Mouse (Mus musculus) kidney, postnatal 0 days (tissue): ENCODE measurements around the gene Fgfr2. TPM values are rescaled to one million over a fixed set of nuclear protein-coding genes. Genes with fewer than 3 reads are reported as not detected.

Experiments
- ATAC-seq: fragments of 200-750 bp; cut with Nextera tagmentation; replicated peaks from 2 replicates; pipeline ENCODE4 v1.8.0; 2017; ENCODE audit warnings: low read depth, moderate number of reproducible peaks, moderate TSS enrichment, moderate library complexity; ENCODE audit not compliant: low FRiP score
- DNase-seq: peaks from one replicate; pipeline ENCODE4 v3.0.0-alpha.2; 2016; ENCODE audit warnings: low spot score
- H3K27ac ChIP-seq: fragments of 300-500 bp; sonication (generic); 2 replicates; pipeline ENCODE4 v1.5.1; 2014; ENCODE audit warnings: mild to moderate bottlenecking
- H3K27me3 ChIP-seq: fragments of 300-500 bp; sonication (generic); 2 replicates; pipeline ENCODE4 v1.6.1; 2014; ENCODE audit warnings: low read length, mixed read lengths; ENCODE audit not compliant: insufficient read depth
- H3K36me3 ChIP-seq: fragments of 300-500 bp; sonication (generic); 2 replicates; pipeline ENCODE4 v1.6.1; 2014; ENCODE audit warnings: low read length, mixed read lengths; ENCODE audit not compliant: insufficient read depth
- H3K4me1 ChIP-seq: fragments of 300-500 bp; sonication (generic); replicated peaks from 2 replicates; pipeline ENCODE4 v1.6.1; 2014; ENCODE audit warnings: antibody characterized with exemption, low read length, mixed read lengths; ENCODE audit not compliant: insufficient read depth
- H3K4me2 ChIP-seq: fragments of 300-500 bp; sonication (generic); 2 replicates; pipeline ENCODE4 v1.6.1; 2014; ENCODE audit warnings: mild to moderate bottlenecking, low read length, moderate library complexity, mixed read lengths
- H3K4me3 ChIP-seq: fragments of 300-500 bp; sonication (generic); replicated peaks from 2 replicates; pipeline ENCODE4 v1.5.1; 2014; ENCODE audit warnings: low read depth, low read length
- H3K9ac ChIP-seq: fragments of 300-500 bp; sonication (generic); 2 replicates; pipeline ENCODE4 v1.6.1; 2014; ENCODE audit warnings: low read depth, low read length
- H3K9me3 ChIP-seq: fragments of 300-500 bp; sonication (generic); replicated peaks from 2 replicates; pipeline ENCODE4 v1.6.1; 2016; ENCODE audit warnings: low read length, inconsistent platforms, mixed read lengths
- CTCF ChIP-seq: IDR thresholded peaks from 2 replicates; pipeline ENCODE4 v1.5.1; 2016; ENCODE audit warnings: antibody characterized with exemption, low read depth, mild to moderate bottlenecking, moderate library complexity
- WGBS: fragments of 180-500 bp; shearing (Covaris S2); extraction: QIAGEN DNeasy Blood & Tissue Kit; methylation state at CpG from one replicate; pipeline ENCODE4 v1.1.7; 2014; 5-methylcytosine and 5-hydroxymethylcytosine counted together
- polyA plus RNA-seq: library from polyadenylated mRNA; unstranded; fragments of >200 nt; fragmentation: Nextera tagmentation; extraction: Ambion mirVana; gene quantifications from 2 replicates; pipeline ENCODE4 v1.2.1, GENCODE M21; 2015

Gene Fgfr2
- polyA plus RNA-seq, 1 experiment from 2014 or later: 79.8 TPM

- H3K9ac ChIP-seq: no peak overlapping the region
- ATAC-seq (no peak), DNase-seq (no peak)
- H3K4me3 ChIP-seq: no peak overlapping the region
- H3K9me3 ChIP-seq: no peaks in the 10 kb centered on the region
- WGBS: 65% methylated on average over 3 of the region's 3 CpGs
- H3K36me3 ChIP-seq: peaks cover 7% of the 10 kb centered on the region; the same call in 1 of the 2 replicates
- H3K27me3 ChIP-seq: no peaks in the 10 kb centered on the region
- no peak for TF ChIP-seq CTCF
- H3K4me2 ChIP-seq: no peak overlapping the region
- H3K4me1 ChIP-seq: peaks cover 29% of the 10 kb centered on the region; the same call in 1 of the 2 replicates
- H3K27ac ChIP-seq: no peak overlapping the region
These were observed 75.0 kb downstream of the Fgfr2 start for GRCm38 (mm10) chr7:133048085-133048630.

- WGBS: 78% methylated on average over 4 of the region's 4 CpGs
- no peak overlapping the region for H3K9ac ChIP-seq
- DNase-seq: no peak
- ATAC-seq: no peak
- no peak for TF ChIP-seq CTCF
- no peak overlapping the region for H3K4me2 ChIP-seq
- H3K27me3 ChIP-seq: no peaks in the 10 kb centered on the region
- H3K9me3 ChIP-seq: no peaks in the 10 kb centered on the region
- H3K27ac ChIP-seq: no peak overlapping the region; the same call in 1 of the 2 replicates
- H3K4me3 ChIP-seq: no peak overlapping the region
- peaks cover 25% of the 10 kb centered on the region for H3K4me1 ChIP-seq
- H3K36me3 ChIP-seq: peaks cover 7% of the 10 kb centered on the region; the same call in 1 of the 2 replicates
These were observed 75.9 kb downstream of the Fgfr2 start for GRCm38 (mm10) chr7:133047287-133047686.

DNA sequence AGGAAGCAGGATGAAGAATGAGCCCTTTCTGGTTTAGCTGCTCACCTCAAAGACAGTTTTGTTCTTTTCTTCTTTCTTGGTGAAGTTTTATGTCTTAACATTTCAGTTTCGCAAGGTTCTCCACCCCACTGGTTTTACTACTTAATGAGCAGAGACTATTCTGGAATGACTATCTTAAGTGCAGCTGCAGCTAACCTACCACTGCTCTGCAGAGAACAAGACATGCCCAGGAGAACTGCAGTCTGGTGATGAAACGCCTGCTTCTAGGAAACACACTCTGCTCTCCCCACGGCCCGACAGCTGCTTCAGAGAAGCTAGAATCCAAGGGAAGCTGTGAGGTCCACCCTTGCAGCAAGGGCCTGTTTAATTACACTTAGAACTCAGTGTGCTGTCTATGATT is 78.4 kb downstream of the Fgfr2 start:
- Histone ChIP-seq H3K27me3 (no peaks in the 10 kb centered on the region), H3K4me3 (no peak overlapping the region), H3K36me3 (0 out of 2 replicates have a peak, but pooled peaks cover 4% of the 10 kb centered on the region), H3K9me3 (no peaks in the 10 kb centered on the region), H3K4me2 (no peak overlapping the region), H3K9ac (no peak overlapping the region), H3K27ac (peak overlapping the region; percentile 50; the same call in 1 of the 2 replicates), H3K4me1 (peaks cover 43% of the 10 kb centered on the region)
- 18% methylated on average over 4 of the region's 4 CpGs for WGBS
- TF ChIP-seq CTCF: no peak
- DNase-seq (peak; percentile 40), ATAC-seq (no peak)

- Histone ChIP-seq H3K27ac (peak overlapping the region; percentile 70), H3K36me3 (0 out of 2 replicates have a peak, but pooled peaks cover 4% of the 10 kb centered on the region), H3K9me3 (no peaks in the 10 kb centered on the region), H3K4me2 (no peak overlapping the region), H3K27me3 (no peaks in the 10 kb centered on the region), H3K4me1 (peaks cover 48% of the 10 kb centered on the region), H3K4me3 (no peak overlapping the region), H3K9ac (no peak overlapping the region)
- 51% methylated on average over 3 of the region's 3 CpGs for WGBS
- no peak for TF ChIP-seq CTCF
- DNase-seq: no peak
- ATAC-seq: no peak
These were observed 81.4 kb downstream of the Fgfr2 start for GRCm38 (mm10) chr7:133041784-133042183.

DNA sequence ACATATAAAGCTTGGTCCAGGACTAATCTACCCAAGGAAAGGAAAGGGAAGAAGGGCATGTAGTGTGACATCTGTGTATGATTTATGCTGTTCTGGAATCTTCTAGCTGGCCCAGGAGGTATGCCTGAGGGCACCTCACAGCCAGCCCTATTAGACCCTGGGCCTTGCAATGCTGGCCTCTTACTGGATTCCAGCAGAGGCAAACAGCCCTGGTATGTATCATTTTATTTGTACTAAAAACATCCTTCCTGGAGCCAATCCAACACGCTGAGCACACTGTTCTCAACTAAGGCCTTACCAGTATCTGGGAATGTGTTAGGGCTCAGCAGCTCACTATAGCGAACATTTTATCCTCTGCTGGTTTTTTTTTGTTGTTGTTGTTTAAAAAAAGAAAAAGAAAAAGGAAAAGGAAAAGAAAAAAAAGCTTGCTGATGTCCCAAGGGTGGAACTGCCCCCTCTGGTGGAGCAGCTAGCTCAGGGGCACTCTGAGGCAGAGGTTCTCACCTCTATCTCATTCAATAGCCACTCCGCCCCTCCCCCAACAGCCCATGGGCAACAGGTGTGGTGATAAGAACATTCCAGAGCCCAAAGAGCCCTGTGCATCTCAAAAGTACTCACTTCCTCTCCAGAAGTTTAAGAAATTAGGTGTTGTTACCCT is 82.3 kb downstream of the Fgfr2 start:
- Histone ChIP-seq H3K4me2 (no peak overlapping the region), H3K4me1 (peaks cover 46% of the 10 kb centered on the region)
- 0 out of 2 replicates have a peak, but pooled peaks have one; percentile 27 for ATAC-seq

DNA sequence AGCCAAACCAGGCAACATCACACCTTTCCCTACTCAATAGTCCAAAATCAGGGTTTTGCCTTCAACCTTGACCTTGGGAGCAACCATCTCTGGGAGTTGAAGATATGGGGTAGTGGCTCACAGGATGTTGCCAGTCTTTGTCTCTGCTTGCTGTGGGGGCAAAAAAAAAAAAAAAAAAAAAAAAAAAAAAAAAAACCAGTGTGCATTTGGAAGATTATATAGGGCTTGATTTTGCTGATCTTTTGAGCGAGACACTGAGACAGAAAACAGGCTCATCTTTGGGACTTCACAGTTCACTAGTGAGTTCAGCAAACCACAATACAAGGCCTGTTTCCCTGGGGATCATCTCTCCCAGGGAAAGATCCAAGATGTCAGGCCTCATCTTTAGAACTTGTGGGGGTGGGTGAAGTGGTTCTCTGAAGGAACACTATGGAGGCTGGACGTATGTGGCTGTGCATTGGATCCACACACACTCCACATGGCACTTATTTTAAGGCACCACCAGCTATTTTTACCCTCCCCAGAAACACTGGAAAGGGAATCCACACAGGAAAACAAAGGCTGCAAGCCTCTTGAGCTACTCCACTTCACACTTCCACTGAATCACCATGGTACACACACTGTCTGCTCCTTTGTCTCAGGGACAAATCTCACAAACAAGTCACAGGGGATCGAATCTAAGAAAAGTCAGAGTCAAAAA is 83.4 kb downstream of the Fgfr2 start:
- Histone ChIP-seq H3K9me3 (no peaks in the 10 kb centered on the region), H3K27ac (0 out of 2 replicates have a peak overlapping the region, but pooled peaks have one; percentile 70), H3K4me3 (no peak overlapping the region), H3K4me2 (no peak overlapping the region), H3K36me3 (0 out of 2 replicates have a peak, but pooled peaks cover 4% of the 10 kb centered on the region), H3K27me3 (no peaks in the 10 kb centered on the region), H3K4me1 (peaks cover 42% of the 10 kb centered on the region), H3K9ac (no peak overlapping the region)
- DNase-seq (no peak), ATAC-seq (no peak)
- TF ChIP-seq CTCF: no peak
- 76% methylated on average over 3 of the region's 3 CpGs for WGBS

More for the DNA sequence above, 82.3 kb downstream of the Fgfr2 start:
- peak; percentile 42; the same call in 1 of the 2 replicates for TF ChIP-seq CTCF
- Histone ChIP-seq H3K27me3 (no peaks in the 10 kb centered on the region), H3K27ac (peak overlapping the region; percentile 70), H3K4me3 (no peak overlapping the region), H3K9me3 (no peaks in the 10 kb centered on the region), H3K36me3 (0 out of 2 replicates have a peak, but pooled peaks cover 4% of the 10 kb centered on the region), H3K9ac (no peak overlapping the region)
- peak; percentile 65 for DNase-seq
- WGBS: 61% methylated on average over 3 of the region's 3 CpGs
